Mouse (Mus musculus): ENCODE measurements around the gene Cox17. TPM values are rescaled to one million over a fixed set of nuclear protein-coding genes. Genes with fewer than 3 reads are reported as not detected.

Cox17 gene
- polyA plus RNA-seq, 1 experiment from 2014 or later, result 113 TPM

DNA sequence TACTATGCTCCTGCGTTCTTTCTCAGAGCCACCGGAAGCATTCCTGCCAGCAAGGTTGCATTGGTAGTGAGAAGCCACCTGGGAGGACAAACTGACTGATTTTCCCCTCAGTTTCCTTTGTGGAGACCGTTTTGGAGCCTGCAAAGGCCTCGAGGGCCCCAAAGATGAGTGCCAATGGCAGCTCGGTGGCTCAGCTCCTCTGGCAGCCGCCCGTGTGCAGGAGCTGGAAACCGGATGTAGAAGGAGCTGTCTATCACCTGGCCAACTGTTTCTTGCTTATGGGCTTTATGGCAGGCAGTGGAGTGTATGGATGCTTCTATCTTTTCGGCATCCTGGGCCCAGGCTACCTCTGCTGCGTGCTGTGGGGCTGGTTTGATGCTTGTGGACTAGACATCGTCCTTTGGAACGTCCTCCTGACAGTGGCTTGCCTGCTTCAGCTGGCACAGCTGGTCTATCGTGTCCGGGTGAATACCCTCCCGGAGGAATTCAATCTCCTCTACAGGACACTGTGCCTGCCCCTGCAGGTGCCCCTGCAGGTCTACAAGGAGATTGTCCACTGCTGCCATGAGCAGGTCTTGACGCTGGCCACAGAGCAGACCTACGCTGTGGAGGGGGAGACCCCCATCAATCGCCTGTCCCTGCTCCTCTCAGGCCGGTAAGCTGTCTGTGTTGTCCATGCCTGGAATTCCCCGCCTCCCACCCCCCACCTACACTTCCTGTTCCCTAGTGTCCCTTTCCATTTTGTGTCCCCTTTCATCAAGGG is 15.9 kb downstream of the Cox17 start:
- no peaks in the 10 kb centered on the region for H3K9me3 ChIP-seq (ENCODE audit: control insufficient read depth, low read length)
- no peak overlapping the region for H3K27ac ChIP-seq (ENCODE audit: low read depth, low read length)
- no peaks in the 10 kb centered on the region for H3K36me3 ChIP-seq (ENCODE audit: control insufficient read depth, insufficient read depth, low read length)
- H3K9ac ChIP-seq (ENCODE audit: low read length), result no peak overlapping the region
- no peak overlapping the region for H3K4me2 ChIP-seq (ENCODE audit: low read depth)
- H3K4me3 ChIP-seq (ENCODE audit: low read depth, low read length), result no peak overlapping the region
- H3K4me1 ChIP-seq (ENCODE audit: control insufficient read depth, insufficient read depth, low read length), result no peaks in the 10 kb centered on the region
- H3K27me3 ChIP-seq (ENCODE audit: control insufficient read depth, insufficient read depth, low read length), result no peaks in the 10 kb centered on the region
- DNase-seq (ENCODE audit: low spot score) (no peak), ATAC-seq (ENCODE audit: insufficient read depth, low FRiP score, low TSS enrichment) (no peak)
- WGBS, result 84% methylated on average over 20 of the region's 20 CpGs

DNA sequence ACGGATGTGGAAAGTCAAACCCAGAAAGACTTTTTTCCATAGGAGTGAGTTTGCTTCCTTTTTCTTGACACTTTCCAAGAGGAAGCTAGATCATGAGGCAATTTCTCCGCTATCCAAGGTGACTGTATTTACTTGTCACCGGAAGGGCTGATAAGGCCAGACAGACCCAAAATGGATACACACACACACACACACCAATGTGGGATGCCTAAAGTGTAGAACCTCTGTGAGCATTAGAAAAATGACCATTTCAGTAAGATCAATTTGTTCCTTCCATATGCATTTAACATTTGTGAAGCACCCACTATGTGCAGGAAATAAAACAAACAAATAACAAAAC is 16.4 kb downstream of the Cox17 start:
- H3K4me2 ChIP-seq (ENCODE audit: low read depth), result no peak overlapping the region
- no peak overlapping the region for H3K4me3 ChIP-seq (ENCODE audit: low read depth, low read length)
- ATAC-seq (ENCODE audit: insufficient read depth, low FRiP score, low TSS enrichment) (no peak), DNase-seq (ENCODE audit: low spot score) (no peak)
- 86% methylated on average over 3 of the region's 3 CpGs for whole genome bisulfite sequencing
- H3K36me3 ChIP-seq (ENCODE audit: control insufficient read depth, insufficient read depth, low read length), result no peaks in the 10 kb centered on the region
- no peaks in the 10 kb centered on the region for H3K9me3 ChIP-seq (ENCODE audit: control insufficient read depth, low read length)
- no peaks in the 10 kb centered on the region for H3K4me1 ChIP-seq (ENCODE audit: control insufficient read depth, insufficient read depth, low read length)
- no peak overlapping the region for H3K27ac ChIP-seq (ENCODE audit: low read depth, low read length)
- H3K9ac ChIP-seq (ENCODE audit: low read length), result no peak overlapping the region
- no peaks in the 10 kb centered on the region for H3K27me3 ChIP-seq (ENCODE audit: control insufficient read depth, insufficient read depth, low read length)

- Histone ChIP-seq H3K36me3 (ENCODE audit: control insufficient read depth, insufficient read depth, low read length) (no peaks in the 10 kb centered on the region), H3K4me3 (ENCODE audit: low read depth, low read length) (no peak overlapping the region), H3K4me2 (ENCODE audit: low read depth) (no peak overlapping the region), H3K27ac (ENCODE audit: low read depth, low read length) (no peak overlapping the region), H3K27me3 (ENCODE audit: control insufficient read depth, insufficient read depth, low read length) (no peaks in the 10 kb centered on the region), H3K9ac (ENCODE audit: low read length) (no peak overlapping the region), H3K9me3 (ENCODE audit: control insufficient read depth, low read length) (no peaks in the 10 kb centered on the region), H3K4me1 (ENCODE audit: control insufficient read depth, insufficient read depth, low read length) (no peaks in the 10 kb centered on the region)
- 92% methylated on average over 7 of the region's 7 CpGs for WGBS
- DNase-seq (ENCODE audit: low spot score) (no peak), ATAC-seq (ENCODE audit: insufficient read depth, low FRiP score, low TSS enrichment) (no peak)
Observed at GRCm38 (mm10) chr16:38363657-38364056, 16.9 kb downstream of the Cox17 start.

DNA sequence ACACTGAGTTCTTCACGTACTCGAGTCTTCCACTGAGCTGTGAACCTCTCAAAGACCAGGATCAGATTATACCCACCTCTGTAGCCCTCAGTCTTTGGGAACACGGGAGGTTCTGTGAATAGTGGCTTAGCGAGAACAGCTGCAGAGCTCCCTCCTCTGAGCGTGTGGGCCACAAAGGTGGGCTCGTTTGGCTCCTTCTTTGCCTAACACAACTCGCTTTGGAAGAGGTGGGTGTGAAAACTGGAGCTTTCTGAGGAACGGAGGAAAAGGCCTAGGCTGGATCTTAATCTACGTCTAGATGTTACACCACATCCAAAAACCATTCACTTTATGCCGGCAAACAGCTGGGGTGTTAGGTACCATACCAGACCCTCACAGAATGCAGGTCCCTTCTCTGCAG is 18.6 kb downstream of the Cox17 start:
- DNase-seq (ENCODE audit: low spot score) (no peak), ATAC-seq (ENCODE audit: insufficient read depth, low FRiP score, low TSS enrichment) (no peak)
- Histone ChIP-seq H3K9me3 (ENCODE audit: control insufficient read depth, low read length) (no peaks in the 10 kb centered on the region), H3K27me3 (ENCODE audit: control insufficient read depth, insufficient read depth, low read length) (no peaks in the 10 kb centered on the region), H3K27ac (ENCODE audit: low read depth, low read length) (no peak overlapping the region), H3K36me3 (ENCODE audit: control insufficient read depth, insufficient read depth, low read length) (no peaks in the 10 kb centered on the region), H3K4me2 (ENCODE audit: low read depth) (no peak overlapping the region), H3K4me1 (ENCODE audit: control insufficient read depth, insufficient read depth, low read length) (no peaks in the 10 kb centered on the region), H3K4me3 (ENCODE audit: low read depth, low read length) (no peak overlapping the region), H3K9ac (ENCODE audit: low read length) (no peak overlapping the region)
- WGBS, result 87% methylated on average over 10 of the region's 10 CpGs

DNA sequence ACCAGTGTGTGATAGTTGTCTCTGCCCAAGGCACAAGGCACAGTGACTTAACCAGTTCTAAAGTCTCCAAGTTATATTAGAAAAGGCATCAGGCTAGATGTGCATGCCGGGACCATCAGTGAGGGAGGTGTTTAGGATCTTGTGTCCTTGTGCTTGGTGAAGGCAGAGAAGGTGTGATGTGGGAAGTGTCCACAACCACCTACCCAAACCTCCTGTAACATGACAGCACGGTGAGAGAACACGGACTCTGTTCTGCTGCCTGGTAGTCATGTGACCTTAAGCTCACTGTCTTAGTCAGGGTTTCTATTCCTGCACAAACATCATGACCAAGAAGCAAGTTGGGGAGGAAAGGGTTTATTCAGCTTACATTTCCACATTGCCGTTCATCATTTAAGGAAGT is 19.4 kb downstream of the Cox17 start:
- H3K4me2 ChIP-seq (ENCODE audit: low read depth), result no peak overlapping the region
- no peak overlapping the region for H3K4me3 ChIP-seq (ENCODE audit: low read depth, low read length)
- no peaks in the 10 kb centered on the region for H3K27me3 ChIP-seq (ENCODE audit: control insufficient read depth, insufficient read depth, low read length)
- H3K9me3 ChIP-seq (ENCODE audit: control insufficient read depth, low read length), result no peaks in the 10 kb centered on the region
- H3K9ac ChIP-seq (ENCODE audit: low read length), result no peak overlapping the region
- no peaks in the 10 kb centered on the region for H3K36me3 ChIP-seq (ENCODE audit: control insufficient read depth, insufficient read depth, low read length)
- no peaks in the 10 kb centered on the region for H3K4me1 ChIP-seq (ENCODE audit: control insufficient read depth, insufficient read depth, low read length)
- H3K27ac ChIP-seq (ENCODE audit: low read depth, low read length), result no peak overlapping the region
- WGBS, result 94% methylated on average over 4 of the region's 4 CpGs
- ATAC-seq (ENCODE audit: insufficient read depth, low FRiP score, low TSS enrichment) (no peak), DNase-seq (ENCODE audit: low spot score) (no peak)

DNA sequence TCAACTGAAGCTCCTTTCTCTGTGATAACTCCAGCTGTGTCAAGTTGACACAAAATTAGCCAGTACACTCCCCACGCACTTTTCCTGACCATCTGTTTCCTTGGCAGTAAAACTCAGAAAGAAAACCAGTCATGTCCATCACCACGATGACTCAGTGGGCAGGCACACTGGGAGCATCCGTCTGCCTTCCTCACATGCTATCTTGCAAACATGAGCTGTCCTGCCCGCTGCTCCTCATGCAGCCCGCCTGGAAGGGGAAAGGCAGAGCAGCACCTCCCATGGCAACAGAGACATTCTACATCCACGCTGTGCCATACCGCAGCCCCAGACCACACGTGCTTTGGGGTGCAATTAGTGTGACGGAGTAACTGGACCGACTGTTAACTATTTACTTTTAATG is 21.5 kb downstream of the Cox17 start:
- Histone ChIP-seq H3K4me1 (ENCODE audit: control insufficient read depth, insufficient read depth, low read length) (no peaks in the 10 kb centered on the region), H3K27me3 (ENCODE audit: control insufficient read depth, insufficient read depth, low read length) (no peaks in the 10 kb centered on the region), H3K4me2 (ENCODE audit: low read depth) (no peak overlapping the region), H3K27ac (ENCODE audit: low read depth, low read length) (no peak overlapping the region), H3K9me3 (ENCODE audit: control insufficient read depth, low read length) (no peaks in the 10 kb centered on the region), H3K9ac (ENCODE audit: low read length) (no peak overlapping the region), H3K4me3 (ENCODE audit: low read depth, low read length) (no peak overlapping the region), H3K36me3 (ENCODE audit: control insufficient read depth, insufficient read depth, low read length) (no peaks in the 10 kb centered on the region)
- DNase-seq (ENCODE audit: low spot score) (no peak), ATAC-seq (ENCODE audit: insufficient read depth, low FRiP score, low TSS enrichment) (no peak)
- 68% methylated on average over 10 of the region's 10 CpGs for WGBS

- H3K4me2 ChIP-seq (ENCODE audit: low read depth), result no peak overlapping the region
- ATAC-seq (ENCODE audit: insufficient read depth, low FRiP score, low TSS enrichment) (no peak), DNase-seq (ENCODE audit: low spot score) (no peak)
- WGBS, result 90% methylated on average over 7 of the region's 7 CpGs
- no peaks in the 10 kb centered on the region for H3K36me3 ChIP-seq (ENCODE audit: control insufficient read depth, insufficient read depth, low read length)
- H3K27ac ChIP-seq (ENCODE audit: low read depth, low read length), result no peak overlapping the region
- no peaks in the 10 kb centered on the region for H3K4me1 ChIP-seq (ENCODE audit: control insufficient read depth, insufficient read depth, low read length)
- no peaks in the 10 kb centered on the region for H3K27me3 ChIP-seq (ENCODE audit: control insufficient read depth, insufficient read depth, low read length)
- no peaks in the 10 kb centered on the region for H3K9me3 ChIP-seq (ENCODE audit: control insufficient read depth, low read length)
- no peak overlapping the region for H3K9ac ChIP-seq (ENCODE audit: low read length)
- no peak overlapping the region for H3K4me3 ChIP-seq (ENCODE audit: low read depth, low read length)
Observed at GRCm38 (mm10) chr16:38369000-38369399, 22.2 kb downstream of the Cox17 start.

- Histone ChIP-seq H3K27me3 (ENCODE audit: control insufficient read depth, insufficient read depth, low read length) (no peaks in the 10 kb centered on the region), H3K4me3 (ENCODE audit: low read depth, low read length) (no peak overlapping the region), H3K9me3 (ENCODE audit: control insufficient read depth, low read length) (no peaks in the 10 kb centered on the region), H3K9ac (ENCODE audit: low read length) (no peak overlapping the region), H3K4me2 (ENCODE audit: low read depth) (no peak overlapping the region), H3K4me1 (ENCODE audit: control insufficient read depth, insufficient read depth, low read length) (no peaks in the 10 kb centered on the region), H3K36me3 (ENCODE audit: control insufficient read depth, insufficient read depth, low read length) (no peaks in the 10 kb centered on the region), H3K27ac (ENCODE audit: low read depth, low read length) (no peak overlapping the region)
- ATAC-seq (ENCODE audit: insufficient read depth, low FRiP score, low TSS enrichment) (no peak), DNase-seq (ENCODE audit: low spot score) (no peak)
- 88% methylated on average over 8 of the region's 8 CpGs for WGBS
Observed at GRCm38 (mm10) chr16:38369431-38369830, 22.6 kb downstream of the Cox17 start.

GRCm38 (mm10) chr16:38369992-38370484 is 23.2 kb downstream of the Cox17 start:
- 90% methylated on average over 4 of the region's 4 CpGs for WGBS
- H3K4me3 ChIP-seq (ENCODE audit: low read depth, low read length), result no peak overlapping the region
- no peak for DNase-seq (ENCODE audit: low spot score)
- no peak overlapping the region for H3K27ac ChIP-seq (ENCODE audit: low read depth, low read length)
- H3K4me2 ChIP-seq (ENCODE audit: low read depth), result no peak overlapping the region
- no peak overlapping the region for H3K9ac ChIP-seq (ENCODE audit: low read length)
- no peaks in the 10 kb centered on the region for H3K36me3 ChIP-seq (ENCODE audit: control insufficient read depth, insufficient read depth, low read length)
- no peaks in the 10 kb centered on the region for H3K27me3 ChIP-seq (ENCODE audit: control insufficient read depth, insufficient read depth, low read length)
- H3K4me1 ChIP-seq (ENCODE audit: control insufficient read depth, insufficient read depth, low read length), result no peaks in the 10 kb centered on the region
- no peaks in the 10 kb centered on the region for H3K9me3 ChIP-seq (ENCODE audit: control insufficient read depth, low read length)
- no peak for ATAC-seq (ENCODE audit: insufficient read depth, low FRiP score, low TSS enrichment)
